Mouse (Mus musculus) bone marrow macrophage, adult 2 months (primary cell): Measurements from ENCODE around the gene Pou2f1. TPM values are rescaled to one million over a fixed set of nuclear protein-coding genes. Genes with fewer than 3 reads are reported as not detected.

Experiments
- H3K27ac ChIP-seq: 2 replicates; pipeline ENCODE4 v1.5.1; 2012; ENCODE audit warnings: low read depth, low read length; ENCODE audit not compliant: insufficient read depth
- H3K4me1 ChIP-seq: 2 replicates; pipeline ENCODE4 v1.6.1; 2012; ENCODE audit warnings: low read length; ENCODE audit not compliant: control insufficient read depth, insufficient read depth
- H3K4me3 ChIP-seq: 2 replicates; pipeline ENCODE4 v1.5.1; 2012; ENCODE audit warnings: mild to moderate bottlenecking, low read length, moderate library complexity; ENCODE audit not compliant: insufficient read depth
- CTCF ChIP-seq: IDR thresholded peaks from 2 replicates; pipeline ENCODE4 v1.5.1; 2012; ENCODE audit warnings: low read depth, mild to moderate bottlenecking, low read length, moderate library complexity
- POLR2A ChIP-seq: IDR thresholded peaks from 2 replicates; pipeline ENCODE4 v1.6.1; 2012; ENCODE audit warnings: mild to moderate bottlenecking, low read depth, low read length, borderline replicate concordance
- polyA plus RNA-seq: library from polyadenylated mRNA; stranded (reverse); fragments of >200 nt; gene quantifications from 2 replicates; pipeline ENCODE4 v1.2.4, GENCODE M21; 2012; ENCODE audit not compliant: missing spikeins, insufficient read depth, insufficient read length

Pou2f1 gene
- polyA plus RNA-seq, 1 experiment, result 12.3 TPM

DNA sequence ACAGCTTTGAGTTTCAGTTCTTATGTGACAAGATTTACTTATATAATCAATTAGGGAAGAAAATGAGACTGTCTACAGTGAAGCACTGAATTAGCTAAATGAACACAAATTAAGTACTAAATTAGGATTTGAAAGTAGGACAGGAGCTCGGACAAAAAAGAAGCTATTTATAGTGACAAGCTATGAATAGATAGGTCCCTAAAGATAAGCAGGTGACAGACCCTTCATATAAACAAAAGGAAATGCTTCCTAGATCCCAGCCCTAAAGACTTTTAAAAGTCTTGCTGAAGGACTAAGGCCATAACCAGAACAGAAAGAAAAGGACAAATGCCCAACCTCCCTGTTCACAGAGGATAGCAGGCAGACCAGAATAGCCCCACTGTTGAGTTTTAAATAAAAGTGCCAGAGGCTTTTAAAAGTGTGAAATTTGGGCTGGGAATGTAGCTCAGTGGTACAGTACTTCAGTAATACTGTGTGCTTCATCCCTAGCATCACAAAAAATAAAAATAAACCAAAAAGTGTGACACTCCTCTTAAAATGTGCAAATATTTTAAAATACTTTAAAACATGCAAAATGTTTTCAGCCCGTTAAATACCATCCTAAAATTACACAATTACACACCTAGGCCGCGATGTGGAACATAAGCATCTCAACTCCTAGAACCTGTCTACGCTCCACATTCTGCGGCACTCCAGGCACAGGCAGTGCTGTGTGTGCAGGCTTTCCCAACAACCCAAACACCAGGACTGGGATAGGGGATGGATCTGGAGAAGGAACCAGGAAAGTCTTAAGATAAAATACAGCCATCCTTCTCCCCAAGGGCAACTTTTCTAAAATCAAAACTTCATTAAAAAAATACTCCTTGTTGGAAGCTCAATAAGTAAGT is 9.0 kb downstream of the Pou2f1 start:
- H3K4me1 ChIP-seq, result no peaks in the 10 kb centered on the region; the same call in 1 of the 2 replicates
- H3K4me3 ChIP-seq, result no peak overlapping the region
- TF ChIP-seq POLR2A (no peak), CTCF (no peak)
- H3K27ac ChIP-seq, result no peak overlapping the region

DNA sequence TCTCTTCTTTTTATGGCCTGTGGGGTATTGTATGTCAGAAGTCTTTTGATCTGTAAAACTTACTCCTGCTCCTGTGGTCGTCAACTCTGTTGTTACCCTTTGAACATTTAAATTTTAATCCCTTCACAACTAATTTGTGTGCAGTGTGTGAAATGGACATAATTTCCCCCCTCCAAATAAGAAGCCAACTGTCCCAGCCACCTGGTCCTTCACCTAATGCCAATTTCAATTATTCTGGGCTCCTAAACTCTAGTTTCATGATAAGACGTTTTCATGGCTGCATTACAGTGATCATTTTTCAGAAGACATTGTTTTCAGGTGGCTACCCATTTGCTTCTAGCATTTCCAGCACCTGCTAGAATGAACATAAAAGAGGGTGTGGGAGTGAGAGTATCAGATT is 13.9 kb downstream of the Pou2f1 start:
- TF ChIP-seq POLR2A (no peak), CTCF (no peak)
- H3K4me1 ChIP-seq, result no peaks in the 10 kb centered on the region; the same call in 1 of the 2 replicates

DNA sequence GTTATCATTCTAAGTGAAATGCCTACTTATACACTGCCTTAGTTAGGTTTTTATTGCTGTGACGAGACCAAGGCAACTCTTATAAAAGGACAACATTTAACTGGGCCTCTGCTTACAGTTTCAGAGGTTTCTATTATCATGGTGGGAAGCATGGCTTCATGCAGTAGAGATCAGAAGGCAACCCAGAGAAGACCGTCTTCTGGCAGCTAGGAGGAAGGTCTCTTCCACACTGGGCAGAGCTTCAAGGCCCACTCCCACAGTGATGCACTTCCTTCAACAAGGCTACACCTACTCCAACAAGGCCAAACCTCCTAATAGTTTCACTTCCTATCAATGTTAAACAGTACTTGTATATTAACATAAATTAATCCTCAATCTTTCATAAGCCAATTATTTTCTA is 14.4 kb downstream of the Pou2f1 start:
- no peaks in the 10 kb centered on the region; the same call in 1 of the 2 replicates for H3K4me1 ChIP-seq
- TF ChIP-seq POLR2A, result no peak
- TF ChIP-seq CTCF, result no peak
- no peak overlapping the region for H3K4me3 ChIP-seq
- H3K27ac ChIP-seq, result no peak overlapping the region

More for the DNA sequence above, 13.9 kb downstream of the Pou2f1 start:
- Histone ChIP-seq H3K4me3 (no peak overlapping the region), H3K27ac (no peak overlapping the region)

DNA sequence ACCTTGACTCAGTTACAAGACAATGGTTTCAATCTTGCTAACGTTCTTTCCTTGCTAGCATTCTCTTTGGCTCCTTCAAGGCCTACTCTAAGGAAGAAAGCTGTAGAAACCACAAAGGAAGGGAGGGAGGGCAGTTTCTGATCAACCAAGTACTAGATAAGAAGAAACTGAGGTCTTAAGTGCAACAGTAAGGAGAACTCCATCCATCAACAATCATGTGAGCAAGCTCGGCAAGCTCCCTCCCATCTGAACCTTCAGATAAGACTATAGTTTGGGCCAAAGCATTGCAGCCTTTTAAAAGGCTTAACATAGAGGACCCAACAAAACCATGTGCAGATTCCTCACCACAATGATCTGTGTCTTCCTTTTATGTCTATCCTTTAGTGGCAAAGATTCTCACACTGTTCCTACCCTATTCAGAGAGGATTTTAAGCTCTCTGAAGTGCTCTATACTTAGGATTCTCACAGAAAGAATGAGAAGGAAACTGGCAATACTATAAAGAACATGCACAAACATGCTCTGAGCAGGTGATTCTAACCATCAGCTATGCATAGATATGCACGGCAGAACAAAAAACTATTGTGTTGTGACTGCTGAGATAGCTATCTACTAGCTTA is 16.6 kb downstream of the Pou2f1 start:
- Histone ChIP-seq H3K4me3 (no peak overlapping the region), H3K4me1 (no peaks in the 10 kb centered on the region), H3K27ac (no peak overlapping the region)
- TF ChIP-seq CTCF, result no peak
- no peak for TF ChIP-seq POLR2A

DNA sequence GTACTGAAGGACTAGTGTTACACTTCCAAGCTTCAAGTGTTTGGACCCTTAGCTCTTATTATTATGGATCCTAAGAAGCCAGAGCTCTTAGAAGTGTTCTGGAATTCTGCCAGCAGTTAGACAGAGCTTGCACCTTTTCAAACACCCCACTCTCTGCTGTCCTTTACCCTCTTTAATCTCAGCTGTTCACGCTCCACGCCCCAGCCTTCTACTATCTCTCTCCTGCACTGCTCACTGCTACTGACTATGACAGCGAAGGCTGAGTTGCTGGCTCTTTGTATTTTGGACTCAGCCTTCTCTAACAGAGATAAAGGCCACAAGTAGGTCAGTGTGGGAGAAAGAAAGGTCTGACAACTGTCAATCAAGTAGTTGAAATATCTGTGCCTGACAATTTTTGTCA is 17.3 kb downstream of the Pou2f1 start:
- no peaks in the 10 kb centered on the region for H3K4me1 ChIP-seq
- no peak overlapping the region for H3K4me3 ChIP-seq
- no peak overlapping the region for H3K27ac ChIP-seq
- TF ChIP-seq CTCF (no peak), POLR2A (no peak)

DNA sequence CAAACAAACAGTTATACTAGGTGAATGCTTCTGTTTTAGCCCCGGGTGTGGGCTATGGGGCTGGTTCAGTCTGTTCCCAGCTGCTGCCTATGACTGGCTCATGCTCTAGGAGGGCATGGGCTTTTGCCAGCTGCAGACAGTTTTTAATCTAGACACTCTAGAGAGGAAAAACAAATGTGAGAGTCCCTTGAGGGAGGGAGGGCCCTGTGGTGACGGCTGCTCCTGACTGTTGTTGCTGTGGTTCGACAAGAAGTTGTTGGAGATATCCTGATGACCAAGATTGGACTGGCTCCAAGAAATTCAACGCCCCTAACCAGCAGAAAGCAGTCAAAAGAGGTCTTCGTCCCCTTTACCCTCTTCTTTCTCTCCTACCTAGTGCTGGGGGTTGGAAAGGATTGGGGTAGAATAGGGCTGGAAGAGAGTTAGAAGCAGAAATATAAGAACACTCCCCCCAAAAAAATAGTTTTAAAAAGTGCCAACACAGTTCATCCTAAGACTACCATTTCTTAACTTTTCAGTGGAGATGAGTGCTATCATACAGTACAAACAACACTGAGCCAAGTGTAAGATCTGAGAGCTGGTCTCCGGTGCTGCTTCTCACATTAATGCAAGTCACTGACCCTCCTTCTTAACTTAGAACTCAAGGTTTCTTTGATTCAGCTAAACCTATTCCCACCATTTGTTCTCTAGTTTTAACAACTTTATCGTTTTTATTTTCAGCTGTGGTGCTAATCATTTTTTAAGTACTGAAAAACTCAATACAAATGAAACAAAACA is 25.6 kb downstream of the Pou2f1 start:
- Histone ChIP-seq H3K4me3 (no peak overlapping the region), H3K4me1 (no peaks in the 10 kb centered on the region), H3K27ac (no peak overlapping the region)
- no peak for TF ChIP-seq POLR2A
- TF ChIP-seq CTCF, result no peak

DNA sequence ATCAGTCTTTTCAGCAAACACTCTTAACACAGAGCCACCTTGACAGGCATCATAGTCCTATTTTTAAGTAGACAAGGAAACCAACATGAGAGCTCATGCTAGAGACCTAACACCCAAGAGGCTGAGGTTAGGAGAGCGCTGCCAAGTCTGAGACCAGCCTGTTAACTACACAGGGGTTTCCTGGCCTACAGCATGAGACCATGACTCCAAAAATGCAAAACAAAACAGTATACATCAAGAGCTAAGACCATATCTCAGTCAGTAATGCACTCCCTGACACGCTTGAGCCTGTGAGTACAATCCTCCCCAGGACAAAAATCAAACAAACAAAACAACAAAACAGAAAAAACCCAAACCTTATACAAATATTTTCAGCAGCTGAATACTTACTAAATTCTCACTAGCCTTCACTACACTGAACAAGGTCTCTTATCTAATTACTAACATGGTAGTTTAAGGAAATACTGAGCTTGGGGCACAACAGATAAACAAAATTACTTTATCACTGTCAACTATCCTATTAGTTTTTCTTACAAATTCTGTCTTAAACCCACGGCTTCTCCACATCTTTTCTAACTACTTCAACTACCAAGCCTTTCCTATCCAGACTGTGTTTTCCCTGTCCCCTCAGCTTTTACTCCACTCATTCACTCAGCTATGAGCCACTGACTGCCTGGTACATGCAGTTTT is 33.3 kb downstream of the Pou2f1 start:
- no peak overlapping the region for H3K27ac ChIP-seq
- TF ChIP-seq POLR2A, result no peak
- no peak for TF ChIP-seq CTCF
- H3K4me3 ChIP-seq, result no peak overlapping the region
- no peaks in the 10 kb centered on the region for H3K4me1 ChIP-seq

DNA sequence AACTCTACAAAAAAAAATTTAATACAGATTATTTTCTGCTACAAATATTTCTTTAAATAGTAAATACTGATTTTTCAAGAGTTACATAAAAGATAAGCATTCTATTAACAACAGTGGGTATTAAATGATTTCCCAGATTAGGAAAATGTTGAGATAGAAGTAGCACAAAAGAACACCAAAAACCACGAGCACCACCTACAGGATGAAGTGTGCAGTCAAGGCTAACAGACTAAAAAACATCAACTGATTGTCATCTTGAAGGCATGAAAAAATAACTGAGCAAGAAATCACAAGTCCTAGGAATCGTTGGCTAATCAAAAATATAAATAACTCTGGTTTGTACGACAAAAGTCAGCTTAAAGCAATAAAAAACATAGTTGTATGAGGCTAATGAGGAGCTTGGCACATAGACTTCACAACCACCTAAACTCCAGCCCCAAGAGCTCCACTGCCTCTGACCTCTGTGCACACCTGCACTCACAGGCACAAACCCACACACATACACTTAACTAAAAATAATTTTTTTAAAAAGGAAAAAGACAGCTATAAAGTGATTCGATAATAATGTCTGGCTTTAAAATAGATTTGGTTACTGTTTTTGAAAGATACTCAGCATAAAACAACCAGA is 35.3 kb downstream of the Pou2f1 start:
- Histone ChIP-seq H3K4me1 (no peaks in the 10 kb centered on the region), H3K4me3 (no peak overlapping the region), H3K27ac (no peak overlapping the region)
- TF ChIP-seq CTCF (no peak), POLR2A (no peak)

DNA sequence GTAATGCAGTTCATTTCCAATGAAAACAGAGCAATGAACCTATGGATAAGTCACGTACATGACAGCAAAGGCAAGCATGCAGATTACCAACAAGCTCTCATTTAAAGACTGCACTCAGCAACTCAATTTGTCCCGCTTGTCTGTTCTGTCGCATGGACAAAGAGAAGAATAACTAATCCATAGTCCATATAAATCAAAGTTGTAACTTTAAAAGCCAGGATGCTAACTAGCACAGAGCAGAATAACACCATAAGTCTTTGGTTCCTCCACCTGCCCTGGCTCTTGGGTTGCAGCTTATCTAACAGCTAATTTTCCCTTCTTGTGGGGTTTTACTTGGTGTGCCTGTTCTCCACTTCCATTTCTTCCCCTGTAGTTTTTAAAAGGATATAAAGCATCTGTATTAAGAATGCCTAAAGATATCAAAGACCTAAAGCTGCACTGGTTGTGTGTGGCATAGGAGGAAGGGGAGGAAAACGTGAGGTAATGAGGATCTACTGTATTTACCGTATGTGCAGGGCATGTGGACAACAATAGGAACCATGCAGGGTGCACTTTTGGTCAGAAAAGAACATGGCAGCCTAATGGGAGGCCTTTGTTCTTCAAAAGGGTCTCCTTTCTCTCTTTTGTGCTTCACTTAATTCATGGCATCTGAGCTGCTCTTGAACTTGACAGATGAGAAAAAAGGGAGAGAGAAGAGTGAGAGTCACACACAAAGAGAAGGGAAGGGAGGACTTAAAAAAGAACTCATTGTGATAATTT is 36.1 kb downstream of the Pou2f1 start:
- no peak overlapping the region for H3K27ac ChIP-seq
- TF ChIP-seq CTCF (no peak), POLR2A (no peak)
- no peaks in the 10 kb centered on the region for H3K4me1 ChIP-seq
- H3K4me3 ChIP-seq, result no peak overlapping the region
